Mouse (Mus musculus): ENCODE measurements around the gene Ahcyl1.

GRCm38 (mm10) chr3:107730236-107730635 lies 33.9 kb upstream of the Ahcyl1 start:
- no peak for TF ChIP-seq CTCF (IDR thresholded peaks at IDR 0.05; ENCODE audit: low read depth, low read length)
- TF ChIP-seq GATA1 (IDR thresholded peaks at IDR 0.05; ENCODE audit: borderline replicate concordance, low read length) = no peak
- no peak for TF ChIP-seq TAL1 (conservative IDR thresholded peaks at IDR 0.05; ENCODE audit: low read depth, low read length)

Data from G1E (cell line).